Mouse (Mus musculus): ENCODE results near the gene Ppara. TPM values are rescaled to one million over a fixed set of nuclear protein-coding genes. Genes with fewer than 3 reads are reported as not detected.
"Not testable (repeated sequence)": the region's sequence is repeated elsewhere in the genome, so short reads cannot be mapped to it uniquely, and the experiment has no call there.

The Ppara gene
- polyA plus RNA-seq, 1 experiment from 2014 or later = 0.45 TPM

DNA sequence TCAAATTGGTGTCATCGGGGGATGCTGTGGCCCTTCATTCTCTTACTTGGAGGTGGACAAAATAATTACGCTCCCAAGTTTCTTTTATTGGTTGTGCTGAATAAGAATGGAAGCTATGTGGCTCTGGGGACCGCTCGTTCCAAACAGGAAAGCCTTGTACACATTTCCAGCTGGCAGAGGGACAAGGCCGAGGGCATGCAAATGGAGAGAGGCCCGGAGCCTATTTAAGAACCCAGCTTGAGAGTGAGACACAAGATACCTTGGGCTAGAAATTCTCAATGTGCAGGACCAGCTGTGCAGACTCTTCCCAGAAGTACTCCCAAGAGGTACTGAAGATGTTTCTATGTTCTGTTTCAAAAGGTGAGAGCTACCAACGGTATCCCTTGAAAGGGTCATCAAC is 21.8 kb downstream of the Ppara start:
- Histone ChIP-seq H3K4me3 (no peak overlapping the region), H3K27me3 (ENCODE audit: low read depth, poor library complexity, severe bottlenecking) (no peaks in the 10 kb centered on the region), H3K9me3 (replicated peaks) (no peaks in the 10 kb centered on the region), H3K4me1 (no peaks in the 10 kb centered on the region), H3K27ac (no peak overlapping the region), H3K36me3 (no peaks in the 10 kb centered on the region)
- no peak for DNase-seq (ENCODE audit: low spot score)
- WGBS = 93% methylated on average over 7 of the region's 7 CpGs

- Histone ChIP-seq H3K36me3 (no peaks in the 10 kb centered on the region), H3K4me3 (no peak overlapping the region), H3K4me1 (no peaks in the 10 kb centered on the region), H3K27me3 (ENCODE audit: low read depth, poor library complexity, severe bottlenecking) (no peaks in the 10 kb centered on the region), H3K27ac (no peak overlapping the region), H3K9me3 (replicated peaks) (no peaks in the 10 kb centered on the region)
- DNase-seq (ENCODE audit: low spot score) = no peak
- 95% methylated on average over 3 of the region's 3 CpGs for WGBS
These were observed 23.0 kb downstream of the Ppara start for GRCm38 (mm10) chr15:85757768-85758167.

- no peaks in the 10 kb centered on the region for H3K27me3 ChIP-seq (ENCODE audit: low read depth, poor library complexity, severe bottlenecking)
- WGBS = 86% methylated on average over 4 of the region's 4 CpGs
- no peak for DNase-seq (ENCODE audit: low spot score)
- H3K9me3 ChIP-seq (replicated peaks) = no peaks in the 10 kb centered on the region
- H3K4me1 ChIP-seq = no peaks in the 10 kb centered on the region
- no peaks in the 10 kb centered on the region for H3K36me3 ChIP-seq
- H3K27ac ChIP-seq = no peak overlapping the region
- H3K4me3 ChIP-seq = no peak overlapping the region
These were observed 28.0 kb downstream of the Ppara start for GRCm38 (mm10) chr15:85762761-85763160.

DNA sequence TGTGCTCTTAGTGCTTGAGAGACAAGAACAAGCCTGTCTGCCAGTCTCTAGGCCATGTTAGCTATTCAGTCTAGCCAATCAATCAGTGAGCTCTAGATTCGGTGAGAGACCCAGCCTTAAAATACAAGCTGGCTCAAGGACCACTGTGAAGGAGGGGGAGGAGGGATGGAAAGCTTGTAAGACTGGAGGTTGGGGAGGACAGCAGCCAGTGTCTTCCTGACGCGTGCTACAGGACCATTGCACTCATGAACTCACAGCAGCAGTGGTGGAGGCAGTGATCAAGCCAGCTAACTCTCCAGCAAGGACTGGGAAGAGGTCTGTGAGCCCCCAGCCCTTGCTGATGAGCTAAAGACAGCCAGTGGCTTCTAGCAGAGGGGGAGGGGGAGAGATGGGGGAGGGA is 30.2 kb downstream of the Ppara start:
- 47% methylated on average over 3 of the region's 3 CpGs for WGBS
- H3K4me3 ChIP-seq = no peak overlapping the region
- H3K9me3 ChIP-seq (replicated peaks) = no peaks in the 10 kb centered on the region
- H3K36me3 ChIP-seq = no peaks in the 10 kb centered on the region
- H3K27ac ChIP-seq = no peak overlapping the region
- H3K4me1 ChIP-seq = no peaks in the 10 kb centered on the region
- H3K27me3 ChIP-seq (ENCODE audit: low read depth, poor library complexity, severe bottlenecking) = no peaks in the 10 kb centered on the region
- no peak for DNase-seq (ENCODE audit: low spot score)

GRCm38 (mm10) chr15:85766677-85767076 is 31.9 kb downstream of the Ppara start:
- Histone ChIP-seq H3K27me3 (ENCODE audit: low read depth, poor library complexity, severe bottlenecking) (no peaks in the 10 kb centered on the region), H3K9me3 (replicated peaks) (no peaks in the 10 kb centered on the region), H3K4me3 (no peak overlapping the region), H3K36me3 (no peaks in the 10 kb centered on the region), H3K27ac (no peak overlapping the region), H3K4me1 (no peaks in the 10 kb centered on the region)
- DNase-seq (ENCODE audit: low spot score) = no peak
- 91% methylated on average over 5 of the region's 5 CpGs for WGBS

GRCm38 (mm10) chr15:85768991-85769390 is 34.2 kb downstream of the Ppara start:
- Histone ChIP-seq H3K36me3 (no peaks in the 10 kb centered on the region), H3K27me3 (ENCODE audit: low read depth, poor library complexity, severe bottlenecking) (no peaks in the 10 kb centered on the region), H3K4me3 (no peak overlapping the region), H3K9me3 (replicated peaks) (no peaks in the 10 kb centered on the region), H3K4me1 (no peaks in the 10 kb centered on the region), H3K27ac (no peak overlapping the region)
- WGBS = 90% methylated on average over 8 of the region's 8 CpGs
- DNase-seq (ENCODE audit: low spot score) = no peak

DNA sequence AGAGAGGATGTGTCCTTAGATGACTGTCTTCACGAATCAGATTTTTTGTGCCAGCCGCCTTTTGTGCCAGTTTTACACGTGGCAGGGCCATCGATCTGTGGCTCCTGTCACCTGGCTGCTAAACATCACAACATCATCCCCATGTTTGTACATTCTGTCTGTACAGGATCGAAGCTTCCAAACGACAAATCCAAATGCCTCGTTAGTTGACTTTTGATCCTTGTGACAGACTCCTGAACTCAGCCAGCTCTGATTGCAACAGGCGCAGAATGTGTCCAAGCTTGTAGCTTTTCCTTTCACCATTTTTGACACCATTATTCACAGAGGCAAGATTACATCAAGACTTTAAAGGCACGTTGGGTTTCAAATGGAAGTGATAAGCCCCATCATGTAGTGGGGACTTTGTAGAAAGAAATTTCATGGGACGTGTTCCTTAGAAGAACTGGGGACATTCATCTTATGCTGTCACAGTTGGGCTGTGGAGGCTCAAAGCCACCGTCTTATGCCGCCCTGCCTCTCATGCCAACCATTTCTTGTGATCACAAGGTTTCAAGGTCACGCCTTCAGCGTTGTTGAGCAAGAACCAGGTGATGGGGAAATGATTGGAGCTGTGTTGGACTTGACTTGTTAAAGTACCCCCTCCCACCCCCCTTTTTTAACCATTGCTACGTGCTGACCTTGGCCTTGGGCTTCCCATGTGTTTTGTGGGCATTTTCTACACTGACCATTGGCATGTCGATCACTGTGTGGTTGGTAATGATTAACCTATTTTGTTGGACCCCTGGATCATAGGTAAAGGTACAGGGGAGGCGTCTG is 36.7 kb downstream of the Ppara start:
- 86% methylated on average over 17 of the region's 17 CpGs for WGBS

DNA sequence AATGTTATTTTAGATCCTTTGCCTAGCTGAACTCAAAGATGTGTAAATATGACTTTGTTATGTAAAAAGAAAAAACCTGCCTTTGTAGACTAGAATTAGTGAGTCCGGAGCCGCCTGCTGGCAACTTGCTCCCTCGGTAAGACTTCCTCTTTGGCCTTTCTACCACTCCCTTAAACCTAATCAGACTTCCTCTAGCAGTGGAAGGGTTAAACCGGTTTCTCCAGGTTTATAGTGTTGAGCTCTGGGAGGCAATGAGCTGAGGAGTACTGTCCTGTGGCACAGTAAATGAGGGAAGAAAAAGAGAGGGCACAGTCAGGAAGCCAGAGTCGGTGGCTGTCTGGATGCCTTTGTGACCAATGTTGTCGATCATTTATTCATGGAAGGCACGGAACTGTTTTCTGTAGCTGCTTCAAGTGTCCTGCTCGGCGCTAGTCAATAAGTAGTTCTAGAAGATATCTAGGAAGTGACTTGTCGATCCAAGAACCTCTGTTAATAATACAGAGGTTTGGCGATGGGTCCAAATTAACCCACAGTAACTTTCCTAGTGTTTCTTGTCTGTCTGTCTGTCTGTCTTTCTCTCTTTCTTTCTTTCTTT is 37.5 kb downstream of the Ppara start:
- 80% methylated on average over 11 of the region's 11 CpGs for WGBS
- Histone ChIP-seq H3K4me1 (no peaks in the 10 kb centered on the region), H3K4me3 (no peak overlapping the region), H3K27me3 (ENCODE audit: low read depth, poor library complexity, severe bottlenecking) (no peaks in the 10 kb centered on the region), H3K27ac (no peak overlapping the region), H3K9me3 (replicated peaks) (no peaks in the 10 kb centered on the region), H3K36me3 (no peaks in the 10 kb centered on the region)
- DNase-seq (ENCODE audit: low spot score) = no peak

More for the DNA sequence above, 36.7 kb downstream of the Ppara start:
- no peak for DNase-seq (ENCODE audit: low spot score)
- Histone ChIP-seq H3K4me1 (no peaks in the 10 kb centered on the region), H3K4me3 (no peak overlapping the region), H3K27ac (no peak overlapping the region), H3K36me3 (no peaks in the 10 kb centered on the region), H3K27me3 (ENCODE audit: low read depth, poor library complexity, severe bottlenecking) (no peaks in the 10 kb centered on the region), H3K9me3 (replicated peaks) (no peaks in the 10 kb centered on the region)

DNA sequence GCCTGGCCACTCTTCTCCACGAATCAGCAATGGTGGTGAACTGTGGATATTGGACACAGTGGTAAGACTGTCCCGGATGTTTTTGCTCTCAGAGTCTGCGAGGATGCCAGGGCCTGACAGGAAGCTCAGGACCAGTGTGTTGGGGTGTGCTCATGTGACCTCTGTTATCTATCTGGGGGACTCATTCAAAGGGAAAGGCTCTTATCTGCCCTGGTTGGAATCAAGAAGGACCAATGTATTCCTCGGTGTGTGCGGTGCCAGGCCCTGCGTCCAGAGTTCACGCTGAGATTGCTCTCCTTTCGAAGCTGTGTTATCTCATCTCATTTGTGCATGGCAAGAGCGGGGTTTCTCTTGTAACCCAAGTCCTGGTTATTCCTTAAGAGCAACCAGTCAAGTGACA is 39.6 kb downstream of the Ppara start:
- DNase-seq (ENCODE audit: low spot score) = no peak
- Histone ChIP-seq H3K27ac (no peak overlapping the region), H3K36me3 (no peaks in the 10 kb centered on the region), H3K9me3 (replicated peaks) (no peaks in the 10 kb centered on the region), H3K27me3 (ENCODE audit: low read depth, poor library complexity, severe bottlenecking) (no peaks in the 10 kb centered on the region), H3K4me3 (no peak overlapping the region), H3K4me1 (no peaks in the 10 kb centered on the region)
- WGBS = 89% methylated on average over 9 of the region's 9 CpGs

GRCm38 (mm10) chr15:85775001-85775400 is 40.2 kb downstream of the Ppara start:
- no peaks in the 10 kb centered on the region for H3K36me3 ChIP-seq
- H3K4me3 ChIP-seq = no peak overlapping the region
- DNase-seq (ENCODE audit: low spot score) = no peak

GRCm38 (mm10) chr15:85776241-85776640 is 41.5 kb downstream of the Ppara start:
- Histone ChIP-seq H3K4me3 (no peak overlapping the region), H3K4me1 (no peaks in the 10 kb centered on the region), H3K27me3 (ENCODE audit: low read depth, poor library complexity, severe bottlenecking) (no peaks in the 10 kb centered on the region), H3K36me3 (no peaks in the 10 kb centered on the region), H3K9me3 (replicated peaks) (no peaks in the 10 kb centered on the region), H3K27ac (no peak overlapping the region)
- no peak for DNase-seq (ENCODE audit: low spot score)
- WGBS = 86% methylated on average over 2 of the region's 2 CpGs

More at GRCm38 (mm10) chr15:85775001-85775400, 40.2 kb downstream of the Ppara start:
- Histone ChIP-seq H3K27me3 (ENCODE audit: low read depth, poor library complexity, severe bottlenecking) (no peaks in the 10 kb centered on the region), H3K4me1 (no peaks in the 10 kb centered on the region), H3K9me3 (replicated peaks) (no peaks in the 10 kb centered on the region), H3K27ac (no peak overlapping the region)
- 88% methylated on average over 7 of the region's 7 CpGs for WGBS

DNA sequence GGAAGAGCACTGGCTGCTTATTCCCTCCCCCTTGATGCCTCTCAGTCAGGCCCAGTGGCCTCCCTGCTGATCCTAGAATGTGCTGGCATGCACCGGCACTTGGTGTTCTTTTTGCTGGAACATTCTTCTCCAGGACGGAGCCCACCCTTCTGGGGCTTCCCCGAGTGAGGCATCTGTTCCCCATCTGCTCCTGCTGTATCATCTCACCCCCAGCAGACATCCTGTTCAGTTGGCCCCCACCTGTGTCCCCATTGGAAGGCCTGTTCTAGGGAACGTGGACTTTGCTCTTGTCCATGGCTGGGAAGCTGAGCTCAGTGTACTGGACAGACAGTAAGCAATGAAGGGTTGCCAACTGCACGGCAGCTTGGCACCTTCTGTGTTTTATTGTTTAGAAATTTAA is 42.0 kb downstream of the Ppara start:
- WGBS = 89% methylated on average over 5 of the region's 5 CpGs
- Histone ChIP-seq H3K4me1 (no peaks in the 10 kb centered on the region), H3K4me3 (no peak overlapping the region), H3K27ac (no peak overlapping the region), H3K36me3 (no peaks in the 10 kb centered on the region), H3K27me3 (ENCODE audit: low read depth, poor library complexity, severe bottlenecking) (no peaks in the 10 kb centered on the region), H3K9me3 (replicated peaks) (no peaks in the 10 kb centered on the region)
- no peak for DNase-seq (ENCODE audit: low spot score)

DNA sequence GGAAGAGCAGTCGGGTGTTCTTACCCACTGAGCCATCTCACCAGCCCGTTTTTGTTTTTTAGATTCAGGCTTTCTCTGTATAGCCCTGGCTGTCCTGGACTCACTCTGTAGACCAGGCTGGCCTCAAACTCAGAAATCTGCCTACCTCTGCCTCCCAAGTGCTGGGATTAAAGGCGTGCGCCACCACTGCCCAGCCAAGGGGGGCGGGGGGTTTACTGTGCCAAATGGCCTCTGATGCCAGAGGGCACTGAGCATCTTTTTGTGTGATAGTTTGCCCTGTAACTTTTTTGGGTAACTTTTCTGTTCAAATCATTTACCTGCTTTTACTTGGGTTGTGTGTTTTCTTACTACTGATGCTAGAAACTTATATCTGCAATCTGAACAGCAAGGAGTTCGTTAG is 44.1 kb downstream of the Ppara start:
- not testable (repeated sequence) for H3K4me1 ChIP-seq; DNase-seq (ENCODE audit: low spot score); H3K4me3 ChIP-seq; H3K27me3 ChIP-seq (ENCODE audit: low read depth, poor library complexity, severe bottlenecking); H3K27ac ChIP-seq; H3K36me3 ChIP-seq; H3K9me3 ChIP-seq (replicated peaks)
- WGBS = 87% methylated on average over 6 of the region's 6 CpGs
